Mouse (Mus musculus): ENCODE data around the gene Hmx1. TPM values are rescaled to one million over a fixed set of nuclear protein-coding genes. Genes with fewer than 3 reads are reported as not detected.
A peak's percentile ranks its signal among the peaks of the same experiment; 100 is the strongest.

Hmx1 gene
- polyA plus RNA-seq, 1 experiment from 2014 or later: 0.09 TPM

- 70% methylated on average over 9 of the region's 9 CpGs for WGBS
- no peak overlapping the region for H3K27ac ChIP-seq
- H3K27me3 ChIP-seq (replicated peaks): no peaks in the 10 kb centered on the region; the same call in 1 of the 2 replicates
- no peak overlapping the region for H3K4me3 ChIP-seq (replicated peaks)
- no peak for ATAC-seq
- no peaks in the 10 kb centered on the region for H3K36me3 ChIP-seq
- H3K9me3 ChIP-seq: no peaks in the 10 kb centered on the region
- no peaks in the 10 kb centered on the region for H3K4me1 ChIP-seq (replicated peaks)
- H3K4me2 ChIP-seq (replicated peaks): no peak overlapping the region
- H3K9ac ChIP-seq: no peak overlapping the region
Measured at GRCm38 (mm10) chr5:35441411-35441810, 52.5 kb downstream of the Hmx1 start.

GRCm38 (mm10) chr5:35444731-35445130 is 55.8 kb downstream of the Hmx1 start:
- 84% methylated on average over 12 of the region's 12 CpGs for WGBS
- H3K36me3 ChIP-seq: no peaks in the 10 kb centered on the region

GRCm38 (mm10) chr5:35447656-35448443 is 58.9 kb downstream of the Hmx1 start:
- Histone ChIP-seq H3K36me3 (no peaks in the 10 kb centered on the region), H3K9ac (no peak overlapping the region), H3K4me3 (replicated peaks) (0 out of 2 replicates have a peak overlapping the region, but pooled peaks have one; percentile 10), H3K4me1 (replicated peaks) (0 out of 2 replicates have a peak, but pooled peaks cover 3% of the 10 kb centered on the region), H3K27me3 (replicated peaks) (no peaks in the 10 kb centered on the region), H3K27ac (no peak overlapping the region), H3K4me2 (replicated peaks) (peak overlapping the region; percentile 60), H3K9me3 (no peaks in the 10 kb centered on the region)
- WGBS: 20% methylated on average over 27 of the region's 27 CpGs
- ATAC-seq: peak; percentile 73

More at GRCm38 (mm10) chr5:35444731-35445130, 55.8 kb downstream of the Hmx1 start:
- no peaks in the 10 kb centered on the region for H3K9me3 ChIP-seq
- no peaks in the 10 kb centered on the region for H3K27me3 ChIP-seq (replicated peaks)
- H3K27ac ChIP-seq: no peak overlapping the region
- ATAC-seq: no peak
- 0 out of 2 replicates have a peak, but pooled peaks cover 3% of the 10 kb centered on the region for H3K4me1 ChIP-seq (replicated peaks)
- no peak overlapping the region for H3K4me3 ChIP-seq (replicated peaks)
- H3K4me2 ChIP-seq (replicated peaks): no peak overlapping the region
- H3K9ac ChIP-seq: no peak overlapping the region

Other genes with a start within 250 kb of the Hmx1 start
- 0.05 and 0.08 TPM in 2 replicates for gene Adra2c, start 110.8 kb upstream of the Hmx1 start, polyA plus RNA-seq (2015; fragmentation: Nextera tagmentation; extraction: Ambion mirVana)
- gene Cpz, start 136.6 kb downstream of the Hmx1 start, polyA plus RNA-seq (2015; fragmentation: Nextera tagmentation; extraction: Ambion mirVana): 13.5 and 13.9 TPM in 2 replicates
- gene Trmt44, start 186.0 kb downstream of the Hmx1 start, polyA plus RNA-seq (2015; fragmentation: Nextera tagmentation; extraction: Ambion mirVana): 8.1 and 8.5 TPM in 2 replicates
- 13.2 and 13.8 TPM in 2 replicates for gene Acox3, start 193.9 kb downstream of the Hmx1 start, polyA plus RNA-seq (2015; fragmentation: Nextera tagmentation; extraction: Ambion mirVana)

All from intestine, embryonic 15.5 days (tissue).